Mouse (Mus musculus) thymus, adult 2 months (tissue): ENCODE data around the gene Zzef1. TPM values are rescaled to one million over a fixed set of nuclear protein-coding genes. Genes with fewer than 3 reads are reported as not detected.

Source experiments
- DNase-seq: peaks from one replicate; pipeline ENCODE4 v3.0.0; 2021
- H3K27ac ChIP-seq: fragments of 200-500 bp; 2 replicates; pipeline ENCODE4 v1.5.1; 2012; ENCODE audit warnings: low read length, control low read depth; ENCODE audit not compliant: control insufficient read depth, insufficient read depth
- H3K27me3 ChIP-seq: fragments of 200-500 bp; 2 replicates; pipeline ENCODE4 v1.6.1; 2012; ENCODE audit warnings: mild to moderate bottlenecking, low read length, moderate library complexity, mixed read lengths; ENCODE audit not compliant: control insufficient read depth, insufficient read depth
- H3K36me3 ChIP-seq: fragments of 200-500 bp; 2 replicates; pipeline ENCODE4 v1.6.1; 2012; ENCODE audit warnings: mild to moderate bottlenecking, low read length, moderate library complexity; ENCODE audit not compliant: control insufficient read depth, insufficient read depth
- H3K4me1 ChIP-seq: fragments of 200-500 bp; replicated peaks from 2 replicates; pipeline ENCODE4 v1.6.1; 2012; ENCODE audit warnings: low read length; ENCODE audit not compliant: control insufficient read depth, insufficient read depth
- H3K4me3 ChIP-seq: fragments of 200-500 bp; 2 replicates; pipeline ENCODE4 v1.5.1; 2012; ENCODE audit warnings: mild to moderate bottlenecking, low read length, control low read depth, moderate library complexity; ENCODE audit not compliant: control insufficient read depth, insufficient read depth
- CTCF ChIP-seq: fragments of 200-500 bp; IDR thresholded peaks from 2 replicates; pipeline ENCODE4 v1.5.1; 2012; ENCODE audit warnings: mild to moderate bottlenecking, control low read depth, low read length, moderate library complexity, borderline replicate concordance; ENCODE audit not compliant: control insufficient read depth, poor library complexity, insufficient read depth; ENCODE audit errors: extremely low read depth
- POLR2A ChIP-seq: fragments of 200-500 bp; IDR thresholded peaks from 2 replicates; pipeline ENCODE4 v1.6.1; 2012; ENCODE audit warnings: mild to moderate bottlenecking, low read length, control low read depth, moderate library complexity; ENCODE audit not compliant: control insufficient read depth, poor library complexity, insufficient read depth; ENCODE audit errors: extremely low read depth
- WGBS: fragments of 180-500 bp; shearing (Covaris S2); methylation state at CpG from one replicate; pipeline ENCODE4 v1.1.7; 2018; 5-methylcytosine and 5-hydroxymethylcytosine counted together
- polyA plus RNA-seq: library from polyadenylated mRNA; depleted of rRNA; stranded (reverse); fragments of >200 nt; gene quantifications from 2 replicates; pipeline ENCODE4 v1.2.3, GENCODE M21; 2012; rRNA removed

Gene Zzef1
- 52.8 and 54.0 TPM in 2 replicates for polyA plus RNA-seq

DNA sequence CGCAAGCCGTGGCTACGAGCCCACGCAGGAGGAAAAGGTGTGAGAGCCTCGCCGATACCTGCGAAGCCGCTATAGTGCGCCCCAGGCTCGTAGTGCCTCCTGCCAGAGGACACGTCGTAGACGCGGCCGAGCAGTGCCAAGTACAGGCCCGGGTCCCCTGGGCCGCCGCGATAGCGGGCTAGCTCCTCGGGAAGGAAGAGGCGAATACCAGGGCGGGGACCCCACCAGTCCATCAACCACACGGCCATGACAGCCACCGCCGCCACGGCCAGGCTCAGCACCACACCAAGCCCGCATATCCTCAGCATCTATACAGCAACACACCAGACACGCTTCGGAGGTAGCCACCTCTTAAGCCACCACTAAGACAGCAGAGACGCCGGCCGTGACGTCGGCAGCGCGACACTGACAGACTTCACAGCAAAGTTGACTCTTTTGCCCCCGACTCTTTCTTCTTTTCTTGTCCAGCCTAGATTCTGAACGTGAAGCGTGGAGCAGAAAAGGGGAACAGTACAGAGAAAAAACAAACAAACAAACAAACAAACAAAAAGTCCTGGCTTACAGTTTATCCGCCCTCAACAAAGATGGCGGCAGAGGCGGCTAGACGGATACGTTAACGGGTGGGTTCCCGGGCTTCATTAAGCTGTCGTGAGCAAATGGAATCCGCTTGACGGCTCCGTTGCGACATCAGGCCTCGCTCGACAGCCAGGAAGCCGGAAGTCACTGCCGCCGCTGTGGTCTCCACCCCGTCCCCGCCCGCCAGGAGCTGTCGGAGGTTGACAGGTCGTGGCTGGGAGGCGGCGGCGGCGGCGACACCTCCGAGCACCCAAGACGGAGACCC, at the start of gene Zzef1, which contains the start of gene Cyb5d2:
Gene Zzef1, plus strand, starts transcription at position 772 of the 841 bp plus-strand sequence.
Gene Cyb5d2, minus strand, starts transcription at position 688 of the 841 bp plus-strand sequence.
- DNase-seq, result peak; percentile 94
- Histone ChIP-seq H3K4me1 (0 out of 2 replicates have a peak, but pooled peaks cover 2% of the 10 kb centered on the region), H3K27ac (peak within 1 kb of the TSS; percentile 57), H3K27me3 (no peaks in the 10 kb centered on the region), H3K36me3 (no peaks in the 10 kb centered on the region), H3K4me3 (peak within 1 kb of the TSS; percentile 79)
- under 1% methylated on average over 69 of the region's 69 CpGs for WGBS
- no peak; the same call in none of the 2 replicates for TF ChIP-seq POLR2A
- TF ChIP-seq CTCF, result no peak

DNA sequence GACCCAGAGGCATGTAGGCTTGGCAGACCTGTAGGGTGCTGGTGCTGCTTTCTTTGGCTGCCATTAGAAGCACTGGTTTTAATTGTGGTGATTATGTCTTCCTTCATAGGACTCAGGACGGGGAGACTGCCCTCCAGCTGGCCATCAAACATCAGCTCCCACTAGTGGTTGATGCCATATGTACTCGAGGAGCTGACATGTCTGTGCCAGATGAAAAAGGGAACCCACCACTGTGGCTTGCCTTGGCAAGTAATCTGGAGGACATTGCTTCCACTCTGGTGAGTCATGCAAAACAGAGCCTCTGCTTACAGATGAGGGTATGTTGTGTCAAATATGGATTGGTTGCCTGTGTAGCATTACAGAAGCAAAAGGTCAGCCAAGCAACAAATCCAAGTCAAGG, 44.1 kb upstream of the Zzef1 start:
- Histone ChIP-seq H3K27me3 (no peaks in the 10 kb centered on the region), H3K27ac (no peak overlapping the region), H3K4me1 (no peaks in the 10 kb centered on the region), H3K36me3 (peaks cover 94% of the 10 kb centered on the region), H3K4me3 (no peak overlapping the region)
- DNase-seq, result no peak
- no peak for TF ChIP-seq CTCF
- TF ChIP-seq POLR2A, result no peak
- 50% methylated on average over 2 of the region's 2 CpGs for WGBS

DNA sequence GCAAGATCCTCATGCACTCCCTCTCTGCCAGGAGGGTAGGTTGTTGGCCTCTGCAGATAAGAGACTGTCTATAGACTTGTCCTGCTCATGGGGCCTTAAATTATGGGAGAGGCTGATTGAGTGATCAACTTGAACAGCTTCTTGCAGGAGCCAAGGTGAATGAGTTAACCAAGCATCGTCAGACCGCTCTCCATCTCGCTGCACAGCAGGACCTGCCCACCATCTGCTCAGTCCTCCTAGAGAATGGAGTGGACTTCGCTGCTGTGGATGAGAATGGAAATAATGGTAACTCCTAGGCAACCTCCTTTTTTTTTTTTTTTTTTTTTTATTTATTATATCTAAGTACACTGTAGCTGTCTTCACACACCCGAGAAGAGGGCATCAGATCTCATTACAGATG, 37.7 kb upstream of the Zzef1 start:
- H3K4me3 ChIP-seq, result no peak overlapping the region
- no peak for DNase-seq
- peaks cover 94% of the 10 kb centered on the region for H3K36me3 ChIP-seq
- TF ChIP-seq CTCF, result no peak
- TF ChIP-seq POLR2A, result no peak
- WGBS, result 98% methylated on average over 5 of the region's 5 CpGs
- no peaks in the 10 kb centered on the region for H3K27me3 ChIP-seq
- no peak overlapping the region for H3K27ac ChIP-seq
- H3K4me1 ChIP-seq, result no peaks in the 10 kb centered on the region

DNA sequence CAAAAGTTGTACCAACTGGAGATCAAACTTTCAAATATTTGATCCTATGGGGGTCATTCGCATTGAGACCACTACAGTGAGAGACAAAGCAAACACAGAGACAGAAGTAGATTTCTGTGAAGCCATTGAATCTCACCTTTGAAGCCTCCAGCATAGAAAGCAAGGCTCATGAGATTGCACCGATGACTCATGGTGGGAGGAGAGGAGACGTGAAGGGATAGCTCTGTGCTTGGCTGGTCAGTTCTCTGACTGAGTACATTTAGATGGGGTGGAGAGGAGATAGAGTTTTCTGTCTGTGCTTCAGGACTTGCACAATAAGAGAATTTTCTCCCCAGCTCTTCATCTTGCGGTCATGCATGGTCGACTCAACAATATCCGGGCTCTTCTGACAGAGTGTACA, 36.4 kb upstream of the Zzef1 start:
- Histone ChIP-seq H3K4me3 (no peak overlapping the region), H3K4me1 (no peaks in the 10 kb centered on the region), H3K36me3 (peaks cover 91% of the 10 kb centered on the region), H3K27me3 (no peaks in the 10 kb centered on the region), H3K27ac (no peak overlapping the region)
- no peak for DNase-seq
- WGBS, result 94% methylated on average over 6 of the region's 6 CpGs
- TF ChIP-seq CTCF (no peak), POLR2A (no peak)

DNA sequence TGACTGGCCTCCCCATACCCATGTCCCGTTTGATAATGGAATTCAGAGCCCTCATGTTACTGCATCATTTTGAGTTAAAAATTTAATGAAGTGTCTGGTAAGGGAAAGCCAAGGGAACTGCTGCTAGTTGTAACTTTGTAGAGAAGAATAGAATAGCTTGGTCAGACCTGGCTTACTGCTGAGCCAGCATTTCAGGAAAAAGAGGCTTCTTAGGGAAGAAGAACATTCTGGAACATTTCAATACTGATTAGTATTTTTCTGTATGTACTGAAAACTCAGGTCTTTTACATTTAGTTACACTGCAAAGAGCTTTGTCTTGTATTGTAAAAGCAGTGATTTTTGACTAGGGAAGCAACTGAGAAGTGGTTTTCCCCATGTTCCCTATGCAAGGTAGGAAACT, 35.2 kb upstream of the Zzef1 start:
- Histone ChIP-seq H3K4me1 (no peaks in the 10 kb centered on the region), H3K27me3 (no peaks in the 10 kb centered on the region), H3K27ac (no peak overlapping the region), H3K4me3 (no peak overlapping the region), H3K36me3 (peaks cover 81% of the 10 kb centered on the region)
- DNase-seq, result no peak
- WGBS, result 91% methylated on average over 1 of the region's 1 CpGs
- TF ChIP-seq POLR2A (no peak), CTCF (no peak)

DNA sequence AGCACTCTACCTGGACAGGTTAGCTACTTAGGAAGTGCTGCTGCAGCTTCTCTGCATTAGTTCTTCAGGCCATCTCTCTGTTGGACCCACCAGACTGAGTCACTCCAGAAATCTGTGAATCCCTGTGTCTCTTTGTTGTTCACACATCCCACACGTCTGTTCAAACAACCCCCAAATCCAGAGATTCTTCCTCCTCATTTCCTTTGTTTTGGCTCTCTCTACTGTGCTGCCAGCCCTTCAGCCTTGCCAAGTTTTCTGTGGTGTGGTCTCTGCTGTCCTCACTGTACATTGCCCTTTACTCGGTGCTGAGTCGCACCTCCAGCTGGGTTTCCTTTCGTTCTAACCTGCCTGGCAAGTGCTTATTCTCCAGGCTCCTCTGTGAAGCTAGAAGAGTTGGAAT, 31.8 kb upstream of the Zzef1 start:
- 95% methylated on average over 4 of the region's 4 CpGs for WGBS
- Histone ChIP-seq H3K27ac (no peak overlapping the region), H3K4me3 (no peak overlapping the region), H3K27me3 (no peaks in the 10 kb centered on the region), H3K36me3 (peaks cover 65% of the 10 kb centered on the region), H3K4me1 (no peaks in the 10 kb centered on the region)
- DNase-seq, result no peak
- TF ChIP-seq CTCF, result no peak
- TF ChIP-seq POLR2A, result no peak
